Mouse (Mus musculus) retina, postnatal 7 days (tissue): ENCODE data around the gene Ttc38.
"Not testable (repeated sequence)": the region's sequence is repeated elsewhere in the genome, so short reads cannot be mapped to it uniquely, and the experiment has no call there.

Experiments used
- DNase-seq: peaks from one replicate; pipeline ENCODE4 v3.0.0-alpha.2; 2012; ENCODE audit warnings: low read depth, low spot score

The Ttc38 gene

DNA sequence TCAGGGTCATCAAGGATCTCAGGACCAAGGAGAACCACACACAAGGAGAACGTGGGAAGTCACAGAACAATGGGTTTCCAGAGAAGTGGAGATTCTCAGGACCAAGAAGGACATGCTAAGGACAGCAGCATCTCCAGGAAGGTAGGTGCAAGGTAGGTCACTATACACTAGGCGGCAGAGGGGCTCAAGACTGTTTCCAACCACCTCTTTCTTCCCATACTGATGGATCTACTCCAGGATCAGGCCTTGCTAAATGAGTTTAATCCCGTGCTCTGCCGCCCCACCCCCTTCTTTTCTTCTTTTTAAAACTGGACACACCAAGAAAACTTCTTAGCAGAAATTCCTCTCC, 10.1 kb upstream of the Ttc38 start:
- DNase-seq, result no peak

DNA sequence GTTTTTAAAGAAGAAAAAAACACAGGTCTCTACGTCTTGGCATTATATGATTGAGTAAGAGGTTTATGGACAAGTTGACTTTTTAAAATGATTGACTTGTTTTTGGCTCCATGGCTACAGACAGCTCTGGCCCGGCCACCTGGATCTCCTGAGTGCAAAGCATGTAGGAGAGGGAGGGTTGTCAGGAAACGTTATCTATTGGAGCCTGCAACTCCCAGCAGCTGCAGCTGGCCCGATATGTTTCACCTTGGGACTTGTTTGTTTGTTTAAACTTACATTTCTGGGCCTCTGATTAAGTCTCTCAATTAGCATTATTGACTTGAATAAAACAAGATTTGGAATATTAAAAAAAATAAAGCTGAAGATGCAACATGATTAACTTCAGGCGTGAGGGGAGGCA, 5.4 kb upstream of the Ttc38 start:
- no peak for DNase-seq

DNA sequence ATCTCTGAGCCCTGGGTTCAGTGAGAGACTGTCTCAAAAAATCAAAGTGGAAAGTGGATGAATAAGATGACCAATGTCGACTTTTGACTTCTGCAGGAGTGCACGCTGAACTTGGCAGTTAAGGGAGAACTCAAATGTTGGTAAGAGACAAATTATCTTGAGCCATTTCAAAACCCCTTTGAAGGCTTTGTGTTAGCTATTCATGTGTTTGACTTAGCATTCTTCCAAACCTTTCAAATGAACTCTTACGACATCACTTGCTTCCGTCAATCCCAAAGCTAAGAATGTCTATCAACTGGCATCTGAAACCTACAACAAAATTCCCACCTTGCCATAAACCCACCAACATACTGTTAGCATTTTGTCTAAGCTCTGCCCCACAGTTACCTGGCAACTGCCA, 4.0 kb upstream of the Ttc38 start:
- no peak for DNase-seq

DNA sequence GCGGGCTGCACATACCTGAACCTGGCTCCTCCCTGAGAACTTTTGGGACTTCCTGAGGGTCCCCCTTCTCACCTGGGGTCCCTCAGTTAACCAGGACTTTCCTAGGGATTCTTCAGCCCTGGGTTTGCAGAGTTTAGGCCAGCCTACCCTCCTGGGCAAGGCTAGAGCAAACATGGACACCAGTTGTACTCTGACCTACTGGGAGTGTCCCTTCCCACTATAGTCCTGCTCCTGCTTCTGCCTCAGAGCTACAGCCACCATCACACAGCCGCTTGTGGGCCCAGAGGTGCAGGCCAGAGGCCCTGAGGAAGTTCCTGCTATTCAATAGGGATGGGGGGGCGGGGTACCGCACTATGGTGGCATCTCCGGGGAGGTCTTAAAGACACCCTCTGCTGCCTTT, 2.6 kb upstream of the Ttc38 start:
- DNase-seq, result no peak

DNA sequence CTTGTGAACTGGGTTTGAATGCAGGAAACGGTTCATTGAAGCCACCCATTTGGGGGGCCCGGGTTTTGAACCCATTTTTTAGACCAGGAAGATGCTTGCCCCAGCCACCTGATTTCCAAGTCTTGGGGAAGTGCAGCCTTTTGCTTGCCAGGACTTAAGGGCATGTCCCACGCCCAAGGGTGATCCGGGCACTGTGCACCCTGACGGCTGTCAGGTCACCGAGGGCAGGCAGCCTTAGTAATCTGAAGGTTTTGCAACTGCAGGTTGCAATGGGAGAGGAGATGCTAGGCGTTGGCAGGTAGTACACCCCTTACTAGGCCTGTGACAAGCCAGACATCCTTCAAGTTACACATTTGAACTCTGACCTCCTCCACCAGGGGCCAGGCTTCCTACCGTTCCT, 493 bp downstream of the Ttc38 start:
- no peak for DNase-seq

DNA sequence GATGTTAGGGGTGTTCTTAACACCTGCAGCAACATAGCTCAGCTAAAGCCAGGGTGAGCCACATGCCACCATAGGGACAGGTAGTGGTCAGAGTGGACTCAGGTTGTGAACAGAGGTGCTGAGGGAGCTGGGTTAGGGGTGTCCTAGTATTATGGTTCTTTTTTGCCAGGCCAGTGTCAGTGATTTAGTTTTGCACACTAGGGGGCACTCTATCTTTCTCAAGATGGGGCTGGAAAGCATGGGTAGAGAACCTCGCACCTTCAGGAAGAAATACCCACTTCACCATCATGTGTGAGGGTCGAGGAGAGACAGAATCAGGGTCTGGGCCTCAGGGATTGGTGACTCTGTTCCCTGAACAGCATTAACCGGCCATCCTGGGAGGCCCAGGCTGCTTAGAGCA, 3.2 kb downstream of the Ttc38 start:
- DNase-seq, result no peak

DNA sequence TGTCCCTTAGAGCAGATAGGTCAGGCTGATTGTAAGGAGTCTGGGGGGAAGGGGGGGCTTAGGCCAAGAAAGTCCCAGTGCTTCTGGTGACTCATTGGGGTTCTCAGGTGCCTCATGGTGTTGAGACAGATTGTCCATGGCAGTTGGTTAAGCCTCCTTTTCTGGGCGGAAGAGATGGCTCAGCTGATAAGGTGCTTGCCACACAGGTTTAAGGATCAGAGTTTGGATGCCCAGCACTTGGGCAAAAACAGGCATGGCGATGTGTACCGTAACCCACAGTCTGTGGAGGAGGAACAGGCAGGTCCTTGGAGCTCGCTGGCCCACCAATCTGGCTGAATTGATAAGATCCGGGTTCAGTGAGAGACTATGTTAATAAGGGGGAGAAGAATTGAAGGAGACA, 4.8 kb downstream of the Ttc38 start:
- DNase-seq, result no peak

DNA sequence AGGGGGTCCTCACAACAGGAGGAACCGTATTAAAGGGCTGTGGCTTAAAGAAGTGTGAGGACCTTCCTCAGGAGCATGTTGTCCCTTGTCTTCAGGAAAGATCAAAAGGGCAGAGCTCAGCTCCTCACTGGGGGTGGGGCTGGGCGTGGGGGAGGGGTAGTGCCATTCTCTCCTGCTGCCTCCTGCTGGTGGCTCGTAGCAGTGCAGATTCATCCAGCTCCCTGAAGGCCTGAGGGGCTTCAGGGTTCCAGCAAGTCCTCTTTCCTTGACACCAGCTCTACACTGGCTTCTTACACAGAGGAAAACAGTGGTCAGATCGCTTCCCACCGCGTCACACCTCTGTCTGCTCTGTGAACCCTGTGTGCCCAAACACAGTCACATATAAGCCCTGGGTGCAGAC, 8.9 kb downstream of the Ttc38 start:
- no peak for DNase-seq

DNA sequence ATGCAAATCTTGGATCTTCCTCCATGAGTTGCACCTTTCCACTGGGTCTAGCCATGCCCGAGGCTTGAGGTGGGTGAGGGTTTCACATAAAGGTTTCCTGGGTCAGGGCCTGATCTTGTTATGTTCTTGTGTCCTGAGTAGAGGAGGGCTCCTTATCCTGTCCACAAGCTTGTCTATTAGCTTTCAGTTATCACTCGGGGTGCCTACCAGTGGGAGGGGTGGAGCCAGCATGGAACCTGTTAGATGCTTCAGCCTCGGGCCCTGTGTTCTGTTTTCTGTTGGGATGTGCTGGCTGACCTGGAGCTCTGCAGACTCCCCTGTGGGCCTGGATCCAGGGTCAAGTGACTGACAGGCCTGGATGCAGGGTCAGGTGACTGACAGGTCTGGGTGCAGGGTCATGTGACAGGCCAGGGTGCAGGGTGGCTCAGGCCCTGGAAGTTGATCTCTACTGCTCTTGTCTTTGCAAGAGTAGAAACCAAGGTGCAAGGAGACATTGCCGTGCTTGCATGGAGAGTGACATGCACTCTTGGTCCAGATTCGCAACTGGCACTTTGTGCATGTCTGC, 9.8 kb downstream of the Ttc38 start:
- no peak for DNase-seq

DNA sequence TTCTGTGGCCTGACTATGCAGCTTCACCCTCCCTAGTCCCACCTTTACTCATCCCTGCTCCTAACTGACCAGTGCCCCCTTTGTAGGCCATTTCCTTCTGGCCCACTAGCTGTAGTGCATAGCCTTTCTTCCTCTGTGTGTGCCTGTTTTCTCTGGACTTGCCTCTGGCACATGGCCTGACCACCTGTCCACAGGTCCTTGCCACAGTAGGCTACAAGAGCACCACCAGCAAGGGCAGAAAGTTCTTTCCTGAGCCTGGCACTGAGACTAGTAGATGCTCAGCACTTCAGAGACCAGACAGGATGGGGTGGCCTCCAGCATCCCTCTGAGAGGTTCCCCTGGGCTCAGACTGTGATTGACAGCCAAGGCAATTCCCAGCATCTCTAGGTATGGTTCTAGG, 13.0 kb downstream of the Ttc38 start:
- DNase-seq, result no peak

DNA sequence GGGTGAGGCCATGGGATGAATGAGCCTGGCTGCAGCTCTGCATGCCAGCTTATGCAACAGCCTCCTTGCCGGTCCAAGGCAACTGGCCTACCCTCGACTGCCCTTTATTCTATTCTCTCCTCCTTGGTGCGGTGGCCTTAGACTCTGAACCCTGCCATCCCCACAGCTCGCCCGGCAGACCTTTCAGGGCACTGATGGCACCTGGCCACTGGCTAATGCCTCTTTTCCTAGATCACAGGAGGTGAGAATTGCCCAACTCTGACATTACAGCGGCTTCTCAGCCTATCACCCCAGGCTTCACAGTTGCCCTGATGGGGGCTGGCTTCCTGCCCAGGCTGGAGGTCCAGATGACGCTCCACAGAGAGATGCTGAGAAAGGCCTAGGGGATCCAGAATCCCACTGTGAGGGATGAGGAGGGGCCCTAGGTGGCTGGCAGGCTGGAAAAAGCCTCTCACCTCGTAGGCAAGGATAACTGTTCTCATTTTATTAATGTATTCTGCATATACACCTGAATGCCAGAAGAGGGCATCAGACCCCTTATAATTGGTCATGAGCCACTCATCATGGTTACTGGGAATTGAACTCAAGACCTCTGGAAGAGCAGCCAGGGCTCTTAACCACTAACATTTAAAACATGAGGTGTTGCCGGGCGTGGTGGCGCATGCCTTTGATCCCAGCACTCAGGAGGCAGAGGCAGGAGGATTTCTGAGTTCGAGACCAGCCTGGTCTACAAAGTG, 19.7 kb downstream of the Ttc38 start:
- DNase-seq, result no peak

DNA sequence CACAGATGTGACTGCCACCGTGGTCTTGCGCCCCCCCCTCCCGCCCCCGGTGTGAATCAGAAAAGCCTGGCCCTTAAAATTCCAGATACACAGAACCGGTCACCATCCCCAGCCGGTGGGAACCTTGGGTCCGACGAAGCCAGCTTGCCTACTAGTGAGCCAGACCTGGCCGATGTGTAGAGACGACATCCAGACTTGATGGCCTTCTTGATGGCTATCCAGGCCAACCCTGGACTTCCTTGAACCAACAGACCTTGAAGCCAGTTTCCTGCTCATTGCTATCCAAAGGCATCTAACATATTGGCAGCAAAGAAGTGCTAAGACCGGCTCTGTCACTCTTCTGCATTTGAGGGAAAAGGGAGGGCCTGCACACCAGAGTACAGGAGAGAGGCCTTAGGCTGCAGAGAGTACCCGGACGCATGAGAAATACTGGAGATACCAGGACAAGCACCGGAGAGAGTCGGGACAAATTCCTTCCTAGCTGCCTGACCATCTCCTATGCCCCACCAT, 26.9 kb downstream of the Ttc38 start:
- DNase-seq, result no peak

DNA sequence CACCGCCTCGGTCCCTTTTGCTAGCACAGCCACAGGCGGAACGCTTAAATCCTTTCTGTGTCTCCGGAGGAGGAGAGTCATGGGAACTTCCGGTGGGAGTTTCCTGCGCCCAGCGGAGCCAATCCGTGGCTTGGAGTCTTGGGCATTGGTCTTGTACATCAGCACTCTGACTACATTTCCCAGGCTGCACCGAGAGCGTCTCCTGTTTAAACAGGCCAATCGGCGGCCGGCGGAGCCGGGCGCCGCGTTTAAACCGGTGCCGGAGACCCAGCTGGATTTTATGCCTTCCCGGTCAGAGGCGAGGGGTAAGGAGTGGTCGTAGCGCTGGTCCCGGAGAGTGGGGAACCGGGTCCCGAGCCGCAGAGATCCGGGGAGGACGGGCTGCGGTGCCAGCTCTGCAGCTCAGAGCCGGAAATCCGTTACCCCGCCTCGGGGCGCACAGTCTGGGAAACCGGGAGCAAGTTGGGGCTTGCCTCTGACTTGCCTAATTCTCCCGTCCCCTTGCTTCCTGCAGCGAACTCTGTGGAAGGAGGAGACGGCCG, 27.5 kb downstream of the Ttc38 start, which contains the start of gene Gtse1:
TSS of gene Gtse1 (plus strand) at position 256 of the 542 bp plus-strand sequence.
- peak; percentile 92 for DNase-seq

DNA sequence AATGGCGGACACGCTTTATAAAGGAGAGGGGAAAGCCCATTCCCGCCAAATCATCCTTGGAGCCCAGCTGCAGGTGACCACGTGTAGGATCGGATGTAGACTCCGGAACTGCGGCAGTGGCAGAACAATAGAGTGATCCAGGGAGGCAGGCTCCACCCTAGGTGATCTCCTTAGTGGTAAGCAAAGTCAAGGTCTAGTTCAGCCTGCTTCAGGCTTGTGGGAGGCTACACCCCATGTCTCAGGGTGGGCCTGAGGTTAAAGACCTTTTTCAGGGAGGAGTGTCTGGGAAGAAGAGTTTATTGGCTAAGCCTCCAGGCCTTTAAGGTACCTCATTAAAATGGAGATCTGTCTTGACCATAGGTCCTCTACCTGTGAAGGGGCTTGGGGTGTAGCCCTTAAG, 33.8 kb downstream of the Ttc38 start:
- not testable (repeated sequence) for DNase-seq

DNA sequence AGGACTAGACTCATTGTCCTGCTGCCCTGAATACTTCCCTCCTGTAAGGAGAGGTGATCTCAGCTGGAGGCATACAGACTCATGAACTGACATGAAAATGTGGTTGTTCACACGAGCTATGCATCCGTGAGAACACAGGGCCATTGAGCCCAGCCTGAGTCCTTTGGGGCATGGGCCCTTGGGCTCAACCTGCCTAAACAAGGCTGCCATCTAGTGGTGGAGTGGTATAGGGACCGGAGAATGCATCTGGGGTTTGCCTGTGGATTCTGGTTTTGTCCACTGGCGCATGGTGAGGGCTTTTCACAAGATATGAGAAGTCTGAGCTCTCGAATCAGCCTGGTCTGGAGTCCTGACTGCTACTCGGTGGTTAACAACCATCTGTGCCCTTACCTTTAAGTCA, 35.6 kb downstream of the Ttc38 start:
- peak; percentile 72 for DNase-seq

DNA sequence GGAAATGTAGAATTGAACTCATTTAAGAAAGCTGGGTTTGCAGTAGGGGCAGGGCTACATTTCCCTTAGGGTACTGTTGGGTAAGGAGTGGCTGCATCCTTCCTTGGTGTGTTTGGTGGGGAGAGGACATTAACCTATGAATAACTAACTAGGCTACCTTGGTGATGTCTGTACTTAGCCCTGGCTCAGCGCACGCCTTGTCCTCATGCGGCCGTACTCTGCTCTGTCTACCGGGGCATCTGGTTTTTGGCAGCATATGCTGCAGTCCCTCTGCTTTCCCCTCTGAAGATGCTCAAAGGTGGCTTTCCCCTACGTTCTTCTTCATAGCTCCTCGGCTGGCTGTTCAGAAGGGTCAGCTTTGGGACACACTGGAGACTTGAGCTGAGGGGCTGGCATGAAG, 45.2 kb downstream of the Ttc38 start:
- DNase-seq, result no peak

DNA sequence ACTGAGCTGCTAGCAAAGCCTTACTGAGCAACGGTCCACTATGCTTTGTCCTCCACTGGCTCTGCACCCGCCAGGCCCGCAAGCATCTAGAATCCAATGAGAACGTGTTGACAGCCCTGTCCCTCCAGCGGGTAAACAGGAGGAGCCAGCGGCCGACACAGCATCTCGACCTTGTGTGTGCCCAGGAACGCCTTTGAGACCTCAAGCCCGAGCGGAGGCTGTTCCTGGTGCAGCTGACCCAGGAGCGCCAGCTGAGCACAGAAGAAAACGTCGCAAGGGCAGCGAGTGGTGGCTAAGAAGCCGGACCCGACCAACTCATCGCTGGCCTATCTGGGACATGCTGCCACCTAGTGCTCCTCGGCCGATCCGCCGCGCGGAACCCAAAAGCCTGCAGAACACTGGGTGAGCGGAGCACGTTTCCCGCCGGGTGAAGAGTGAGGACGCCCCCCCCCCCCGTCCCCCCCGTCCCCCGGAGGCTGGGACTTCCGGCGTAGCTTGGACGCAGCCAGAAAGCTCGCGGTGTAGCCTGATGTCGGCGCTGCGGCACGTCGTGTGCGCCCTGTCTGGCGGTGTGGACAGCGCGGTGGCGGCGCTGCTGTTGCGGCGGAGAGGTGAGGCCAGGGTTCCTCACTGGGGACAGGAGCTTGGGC, 46.9 kb downstream of the Ttc38 start, which contains the start of gene Trmu:
TSS of gene Trmu (plus strand) at position 465 of the 650 bp plus-strand sequence.
- peak; percentile 90 for DNase-seq

DNA sequence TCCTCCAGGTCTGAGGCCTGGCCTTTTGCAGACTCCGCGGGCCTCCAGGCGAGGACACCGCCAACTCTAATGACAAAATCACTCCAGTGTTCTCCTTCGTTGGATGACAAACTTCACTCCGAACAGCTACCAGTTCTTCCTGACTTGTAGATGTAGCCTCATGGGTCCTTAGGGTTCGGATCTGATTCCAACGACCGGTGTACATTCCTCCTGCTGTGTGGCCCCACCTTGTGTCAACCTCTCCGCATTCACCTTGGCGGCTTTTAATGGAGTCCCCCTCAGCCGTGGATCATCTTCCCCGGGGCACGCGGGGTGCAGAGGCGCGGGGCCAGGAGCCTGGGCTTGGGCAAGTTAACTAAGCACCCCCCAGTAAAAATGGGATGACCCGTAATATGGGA, 47.4 kb downstream of the Ttc38 start:
- no peak for DNase-seq

DNA sequence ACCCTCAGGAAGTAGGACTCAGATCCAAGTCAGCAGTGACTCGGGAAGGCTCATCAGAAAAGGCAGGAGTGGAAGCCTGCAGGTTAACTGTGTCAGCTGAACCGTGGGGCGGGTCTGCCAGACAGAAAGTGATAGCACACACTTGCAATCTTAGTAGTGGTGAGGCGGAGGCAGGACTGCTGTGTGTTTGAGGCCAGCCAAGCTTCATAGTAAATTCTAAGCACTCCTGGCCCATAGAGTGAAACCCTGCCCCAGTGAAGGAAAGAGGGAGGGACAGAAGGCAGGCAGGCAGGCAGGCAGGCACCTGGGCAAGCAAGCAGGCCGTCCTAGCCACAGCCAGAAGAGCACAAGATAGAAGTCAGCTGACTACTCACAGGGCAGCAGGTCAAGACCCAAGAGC, 53.5 kb downstream of the Ttc38 start:
- DNase-seq, result no peak

DNA sequence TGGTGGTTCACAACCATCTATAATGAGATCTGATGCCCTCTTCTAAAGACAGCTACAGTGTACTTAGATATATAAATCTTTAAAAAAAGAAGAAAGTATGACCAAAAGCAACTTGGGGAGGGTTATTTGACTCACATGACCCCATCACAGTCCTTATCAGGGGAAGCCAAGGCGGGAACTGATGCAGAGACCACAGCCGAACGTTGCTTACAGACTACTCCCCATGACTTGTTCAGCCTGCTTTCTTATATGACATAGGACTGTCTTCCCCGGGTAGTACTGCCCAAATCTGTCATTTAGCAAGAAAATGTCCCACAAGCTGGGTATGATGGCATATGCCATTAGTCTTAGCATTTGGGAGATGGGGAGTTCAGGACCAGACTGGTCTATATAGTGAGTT, 57.1 kb downstream of the Ttc38 start:
- no peak for DNase-seq

DNA sequence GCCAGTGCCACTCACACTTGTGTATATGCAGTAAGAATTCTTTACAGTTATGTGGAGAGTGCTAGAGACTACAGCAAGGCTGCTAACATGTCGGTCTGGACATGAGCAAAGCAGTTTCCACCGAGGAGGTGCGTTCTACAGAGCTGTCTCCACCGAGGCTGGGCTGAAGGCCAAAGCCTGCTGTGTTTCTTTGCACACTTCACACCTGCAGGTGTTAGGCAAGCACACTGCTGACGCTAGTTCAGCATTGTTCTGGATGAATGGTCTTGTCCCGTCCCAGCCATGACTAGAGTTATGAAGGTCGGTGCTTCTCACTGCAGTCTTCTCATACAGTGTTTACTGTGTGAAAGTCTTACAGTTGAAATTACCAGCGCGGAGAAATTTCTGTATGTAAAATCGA, 59.9 kb downstream of the Ttc38 start:
- no peak for DNase-seq

DNA sequence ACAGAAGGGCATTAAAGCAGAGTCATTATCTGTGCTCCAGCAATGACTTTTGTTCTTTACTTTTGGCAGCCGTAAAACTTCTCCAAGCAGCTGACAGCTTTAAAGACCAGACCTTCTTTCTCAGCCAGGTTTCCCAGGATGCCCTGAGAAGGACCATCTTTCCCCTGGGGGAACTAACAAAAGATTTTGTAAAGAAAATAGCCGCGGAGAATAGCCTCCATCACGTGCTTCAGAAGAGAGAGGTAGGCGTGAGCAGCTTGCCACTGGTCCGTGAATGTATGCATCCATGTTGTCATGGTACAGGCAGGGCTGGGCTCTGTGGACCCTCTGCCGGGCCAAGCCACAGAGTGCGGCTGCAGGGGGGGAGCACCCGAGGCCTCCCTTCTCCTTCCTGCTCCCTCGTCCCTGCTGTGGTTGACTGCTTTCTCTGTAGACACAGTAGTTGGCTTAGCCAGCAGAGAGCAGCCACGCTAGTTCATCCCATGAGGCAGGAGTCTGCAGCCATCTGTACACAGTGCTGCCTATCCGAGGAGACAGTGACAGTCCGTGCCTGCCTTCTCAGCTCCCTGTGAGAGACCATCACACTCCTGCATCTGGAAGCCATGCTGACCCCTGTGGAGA, 60.5 kb downstream of the Ttc38 start:
- no peak for DNase-seq
